Mouse (Mus musculus) kidney, adult 2 months (tissue): Measurements from ENCODE around the gene Cd82. TPM values are rescaled to one million over a fixed set of nuclear protein-coding genes. Genes with fewer than 3 reads are reported as not detected.

Experiments
- DNase-seq: peaks from one replicate; pipeline ENCODE4 v3.0.0; 2021
- H3K27ac ChIP-seq: fragments of 200-500 bp; 2 replicates; pipeline ENCODE4 v1.5.1; 2012; ENCODE audit warnings: low read depth, low read length, control low read depth, inconsistent platforms; ENCODE audit not compliant: insufficient read depth
- H3K27me3 ChIP-seq: fragments of 200-500 bp; replicated peaks from 2 replicates; pipeline ENCODE4 v1.6.1; 2012; ENCODE audit warnings: mild to moderate bottlenecking, moderate library complexity, low read length, inconsistent platforms; ENCODE audit not compliant: control insufficient read depth, insufficient read depth
- H3K36me3 ChIP-seq: fragments of 200-500 bp; 2 replicates; pipeline ENCODE4 v1.6.1; 2012; ENCODE audit warnings: mild to moderate bottlenecking, moderate library complexity, low read length, inconsistent platforms; ENCODE audit not compliant: control insufficient read depth, insufficient read depth
- H3K4me1 ChIP-seq: fragments of 200-500 bp; 2 replicates; pipeline ENCODE4 v1.6.1; 2011; ENCODE audit warnings: low read length; ENCODE audit not compliant: control insufficient read depth, insufficient read depth
- H3K4me3 ChIP-seq: fragments of 200-500 bp; 2 replicates; pipeline ENCODE4 v1.5.1; 2011; ENCODE audit warnings: mild to moderate bottlenecking, low read depth, low read length, control low read depth; ENCODE audit not compliant: insufficient read depth
- CTCF ChIP-seq: fragments of 200-500 bp; conservative IDR thresholded peaks from 2 replicates; pipeline ENCODE4 v1.5.1; 2011; ENCODE audit warnings: low read depth, mild to moderate bottlenecking, control low read depth, low read length, moderate library complexity, mixed read lengths; ENCODE audit not compliant: insufficient read depth, insufficient read length
- POLR2A ChIP-seq: fragments of 200-500 bp; IDR thresholded peaks from one replicate; pipeline ENCODE4 v1.6.1; 2011; ENCODE audit warnings: low read depth, low read length, control low read depth
- WGBS: fragments of 180-500 bp; shearing (Covaris S2); methylation state at CpG from one replicate; pipeline ENCODE4 v1.1.7; 2018; 5-methylcytosine and 5-hydroxymethylcytosine counted together
- polyA plus RNA-seq: library from polyadenylated mRNA; depleted of rRNA; stranded (reverse); fragments of >200 nt; gene quantifications from 2 replicates; pipeline ENCODE4 v1.2.3, GENCODE M21; 2012

The Cd82 gene
- polyA plus RNA-seq, 1 experiment = 200 TPM

GRCm38 (mm10) chr2:93456140-93456539, 6.8 kb downstream of the Cd82 start:
- H3K27me3 ChIP-seq = no peaks in the 10 kb centered on the region
- H3K27ac ChIP-seq = peak overlapping the region; percentile 10; the same call in 1 of the 2 replicates
- H3K36me3 ChIP-seq = no peaks in the 10 kb centered on the region
- TF ChIP-seq CTCF (no peak), POLR2A (no peak)
- WGBS = 51% methylated on average over 3 of the region's 3 CpGs
- H3K4me3 ChIP-seq = no peak overlapping the region
- peaks cover 64% of the 10 kb centered on the region for H3K4me1 ChIP-seq
- DNase-seq = no peak

GRCm38 (mm10) chr2:93454817-93455591, 7.9 kb downstream of the Cd82 start:
- peak; percentile 92 for DNase-seq
- Histone ChIP-seq H3K27ac (peak overlapping the region; percentile 100), H3K27me3 (no peaks in the 10 kb centered on the region), H3K4me3 (peak overlapping the region; percentile 67), H3K4me1 (peaks cover 67% of the 10 kb centered on the region), H3K36me3 (no peaks in the 10 kb centered on the region)
- 39% methylated on average over 3 of the region's 3 CpGs for WGBS
- TF ChIP-seq POLR2A (no peak), CTCF (peak; percentile 21; the same call in 1 of the 2 replicates)

GRCm38 (mm10) chr2:93454334-93454733, 8.6 kb downstream of the Cd82 start:
- Histone ChIP-seq H3K36me3 (no peaks in the 10 kb centered on the region), H3K4me1 (peaks cover 61% of the 10 kb centered on the region), H3K27me3 (no peaks in the 10 kb centered on the region), H3K27ac (peak overlapping the region; percentile 100), H3K4me3 (peak overlapping the region; percentile 67)
- no peak for DNase-seq
- TF ChIP-seq POLR2A (no peak), CTCF (no peak)
- 43% methylated on average over 10 of the region's 10 CpGs for WGBS

GRCm38 (mm10) chr2:93453046-93453445, 9.9 kb downstream of the Cd82 start:
- 39% methylated on average over 4 of the region's 4 CpGs for WGBS
- TF ChIP-seq POLR2A (peak; percentile 3), CTCF (no peak)
- Histone ChIP-seq H3K27me3 (no peaks in the 10 kb centered on the region), H3K4me3 (peak overlapping the region; percentile 81), H3K36me3 (no peaks in the 10 kb centered on the region), H3K27ac (peak overlapping the region; percentile 100), H3K4me1 (peaks cover 57% of the 10 kb centered on the region)
- no peak for DNase-seq

GRCm38 (mm10) chr2:93452506-93452905, 10.4 kb downstream of the Cd82 start:
- H3K4me1 ChIP-seq = peaks cover 60% of the 10 kb centered on the region
- 39% methylated on average over 4 of the region's 4 CpGs for WGBS

GRCm38 (mm10) chr2:93452057-93452456, 10.9 kb downstream of the Cd82 start:
- Histone ChIP-seq H3K27ac (peak overlapping the region; percentile 100), H3K4me3 (peak overlapping the region; percentile 36), H3K27me3 (no peaks in the 10 kb centered on the region), H3K36me3 (no peaks in the 10 kb centered on the region), H3K4me1 (peaks cover 61% of the 10 kb centered on the region)
- TF ChIP-seq POLR2A = no peak
- no peak for TF ChIP-seq CTCF
- WGBS = 32% methylated on average over 6 of the region's 6 CpGs
- no peak for DNase-seq

More at GRCm38 (mm10) chr2:93452506-93452905, 10.4 kb downstream of the Cd82 start:
- TF ChIP-seq POLR2A (peak; percentile 22), CTCF (no peak)
- Histone ChIP-seq H3K4me3 (peak overlapping the region; percentile 81), H3K36me3 (no peaks in the 10 kb centered on the region), H3K27me3 (no peaks in the 10 kb centered on the region), H3K27ac (peak overlapping the region; percentile 100)
- DNase-seq = peak; percentile 91

- DNase-seq = peak; percentile 70
- Histone ChIP-seq H3K27me3 (no peaks in the 10 kb centered on the region), H3K27ac (peak overlapping the region; percentile 100), H3K36me3 (no peaks in the 10 kb centered on the region), H3K4me3 (peak overlapping the region; percentile 36), H3K4me1 (peaks cover 63% of the 10 kb centered on the region)
- WGBS = 45% methylated on average over 6 of the region's 6 CpGs
- TF ChIP-seq POLR2A = no peak
- TF ChIP-seq CTCF = no peak
Measured at GRCm38 (mm10) chr2:93451219-93451938, 11.6 kb downstream of the Cd82 start.
